ENCODE assay signal across 11 mouse cellular contexts in genomic region chr9:71660540-71660939, GRCm38 (mm10).
DNase-seq lines count a peak whose midpoint lies in the region; ATAC-seq and TF ChIP-seq lines count a peak whose summit lies in the region.
"Had no signal": no experiment of that assay in that cellular context is flagged by ENCODE, and none has a peak within 500 bp of the region (broad histone marks: within the 10 kb centered on the region; RNA-seq: fewer than 3 reads in every experiment).

No protein-coding gene starts in this region.

- no peak for TF ChIP-seq CTCF in heart, postnatal 0 days (IDR thresholded peaks at IDR 0.05; ENCODE audit: low read depth)
- no peak for TF ChIP-seq CTCF in left cerebral cortex, adult 2 months (IDR thresholded peaks at IDR 0.05)

- no peak for ATAC-seq in lung, embryonic 15.5 days (ENCODE audit: borderline replicate concordance, extremely low read depth, low FRiP score, low TSS enrichment)
- no peak for ATAC-seq in embryonic facial prominence, embryonic 12.5 days (ENCODE audit: insufficient number of reproducible peaks, insufficient read depth, low FRiP score, low TSS enrichment)
- peak; percentile 48; the same call in 1 of the 2 replicates for ATAC-seq in heart, postnatal 0 days (ENCODE audit: insufficient read depth, low read depth)
- no peak for ATAC-seq in neural tube, embryonic 11.5 days (ENCODE audit: insufficient read depth, low FRiP score, low TSS enrichment)

- TF ChIP-seq EP300 in heart, postnatal 0 days (IDR thresholded peaks at IDR 0.05; ENCODE audit: low read depth), result no peak

- H3K9ac ChIP-seq in lung, embryonic 15.5 days, result no peak overlapping the region
- H3K9ac ChIP-seq in embryonic facial prominence, embryonic 12.5 days, result no peak overlapping the region
- H3K9ac ChIP-seq in heart, postnatal 0 days (replicated peaks; ENCODE audit: low read depth, low read length), result no peak overlapping the region
- no peak overlapping the region for H3K9ac ChIP-seq in neural tube, embryonic 11.5 days (ENCODE audit: low read length)
- H3K9ac ChIP-seq: embryonic facial prominence, embryonic 13.5 days had no signal

- H3K36me3 ChIP-seq in lung, embryonic 15.5 days, result no peaks in the 10 kb centered on the region
- no peaks in the 10 kb centered on the region for H3K36me3 ChIP-seq in embryonic facial prominence, embryonic 12.5 days
- peaks cover 3% of the 10 kb centered on the region; the same call in 1 of the 2 replicates for H3K36me3 ChIP-seq in heart, postnatal 0 days (replicated peaks; ENCODE audit: control insufficient read depth, insufficient read depth, low read length)
- no peaks in the 10 kb centered on the region for H3K36me3 ChIP-seq in neural tube, embryonic 11.5 days (ENCODE audit: control insufficient read depth, insufficient read depth, low read length)
- H3K36me3 ChIP-seq: embryonic facial prominence, embryonic 13.5 days had no signal

- DNase-seq in lung, postnatal 10 days, result no peak
- peak; percentile 79 for DNase-seq in heart, postnatal 0 days (ENCODE audit: low spot score)
- peak; percentile 24 for DNase-seq in neural tube, embryonic 11.5 days (ENCODE audit: low spot score)
- DNase-seq in left cerebral cortex, adult 2 months (ENCODE audit: extremely low spot score in 1 of 2, low spot score in 2 of 2), result no peak
- DNase-seq in frontal cortex, postnatal 36 days (ENCODE audit: low spot score in 2 of 2), result no peak
- no peak for DNase-seq in thymus, postnatal 0 days (ENCODE audit: low spot score)
- DNase-seq: thymus, postnatal 4 days had no signal

- H3K27ac ChIP-seq in lung, embryonic 15.5 days, result peak overlapping the region; percentile 60
- H3K27ac ChIP-seq in embryonic facial prominence, embryonic 12.5 days, result peak overlapping the region; percentile 61; the same call in 1 of the 2 replicates
- peak overlapping the region; percentile 54 for H3K27ac ChIP-seq in heart, postnatal 0 days (ENCODE audit: low read depth)
- H3K27ac ChIP-seq in neural tube, embryonic 11.5 days (ENCODE audit: low read depth, low read length), result 0 out of 2 replicates have a peak overlapping the region, but pooled peaks have one; percentile 2
- no peak overlapping the region for H3K27ac ChIP-seq in left cerebral cortex, adult 2 months
- H3K27ac ChIP-seq: macrophage had no signal

- intact Hi-C loops in left cerebral cortex, adult 2 months (cut with DNase I), result no loop called here

- peaks cover 57% of the 10 kb centered on the region for H3K4me1 ChIP-seq in lung, embryonic 15.5 days
- peaks cover 11% of the 10 kb centered on the region for H3K4me1 ChIP-seq in embryonic facial prominence, embryonic 12.5 days
- peaks cover 25% of the 10 kb centered on the region for H3K4me1 ChIP-seq in heart, postnatal 0 days (ENCODE audit: control insufficient read depth, insufficient read depth)
- H3K4me1 ChIP-seq in neural tube, embryonic 11.5 days (ENCODE audit: control insufficient read depth, insufficient read depth, low read length), result no peaks in the 10 kb centered on the region

- H3K9me3 ChIP-seq in lung, embryonic 15.5 days, result no peaks in the 10 kb centered on the region
- H3K9me3 ChIP-seq in embryonic facial prominence, embryonic 12.5 days, result no peaks in the 10 kb centered on the region
- no peaks in the 10 kb centered on the region for H3K9me3 ChIP-seq in heart, postnatal 0 days (replicated peaks; ENCODE audit: control insufficient read depth, low read length)
- H3K9me3 ChIP-seq in neural tube, embryonic 11.5 days (ENCODE audit: control insufficient read depth, low read length), result no peaks in the 10 kb centered on the region

- H3K27me3 ChIP-seq in lung, embryonic 15.5 days, result no peaks in the 10 kb centered on the region
- no peaks in the 10 kb centered on the region for H3K27me3 ChIP-seq in embryonic facial prominence, embryonic 12.5 days
- H3K27me3 ChIP-seq in heart, postnatal 0 days (ENCODE audit: control insufficient read depth, insufficient read depth, low read length), result no peaks in the 10 kb centered on the region
- no peaks in the 10 kb centered on the region for H3K27me3 ChIP-seq in neural tube, embryonic 11.5 days (ENCODE audit: control insufficient read depth, insufficient read depth, low read length)
- H3K27me3 ChIP-seq: embryonic facial prominence, embryonic 13.5 days had no signal

- WGBS in lung, embryonic 15.5 days, result 16% methylated on average over 9 of the region's 9 CpGs
- WGBS in embryonic facial prominence, embryonic 12.5 days, result 43% methylated on average over 9 of the region's 9 CpGs
- WGBS in heart, postnatal 0 days, result 27% methylated on average over 9 of the region's 9 CpGs
- 36% methylated on average over 9 of the region's 9 CpGs for WGBS in neural tube, embryonic 11.5 days

- H3K4me2 ChIP-seq in lung, embryonic 15.5 days, result no peak overlapping the region
- no peak overlapping the region for H3K4me2 ChIP-seq in embryonic facial prominence, embryonic 12.5 days (replicated peaks)
- H3K4me2 ChIP-seq in heart, postnatal 0 days (ENCODE audit: low read depth, low read length), result no peak overlapping the region
- H3K4me2 ChIP-seq in neural tube, embryonic 11.5 days (ENCODE audit: low read depth), result no peak overlapping the region
- H3K4me2 ChIP-seq: embryonic facial prominence, embryonic 13.5 days had no signal

- H3K4me3 ChIP-seq in lung, embryonic 15.5 days, result no peak overlapping the region
- no peak overlapping the region for H3K4me3 ChIP-seq in embryonic facial prominence, embryonic 12.5 days
- H3K4me3 ChIP-seq in heart, postnatal 0 days (ENCODE audit: low read depth, low read length), result no peak overlapping the region
- no peak overlapping the region for H3K4me3 ChIP-seq in neural tube, embryonic 11.5 days (ENCODE audit: low read depth, low read length)
- H3K4me3 ChIP-seq in left cerebral cortex, adult 2 months, result no peak overlapping the region
- H3K4me3 ChIP-seq: embryonic facial prominence, embryonic 13.5 days had no signal

Comparison
In these comparisons a context has a peak if more than half of its experiments do, and no peak if none do; other contexts are left out.
1. DNase-seq: peak in heart, postnatal 0 days (single experiment) and neural tube, embryonic 11.5 days (single experiment); none in lung, postnatal 10 days (single experiment), left cerebral cortex, adult 2 months (0 of 2), frontal cortex, postnatal 36 days (0 of 2) and thymus, postnatal 0 days (single experiment).